Mouse (Mus musculus) stomach, postnatal 0 days (tissue): ENCODE results near the gene Repin1. TPM values are rescaled to one million over a fixed set of nuclear protein-coding genes. Genes with fewer than 3 reads are reported as not detected.

Experiments used
- ATAC-seq: fragments of 200-750 bp; cut with Nextera tagmentation; 2 replicates; pipeline ENCODE4 v1.8.0; 2017; ENCODE audit not compliant: low FRiP score, low TSS enrichment
- DNase-seq: peaks from one replicate; pipeline ENCODE4 v3.0.0-alpha.2; 2016; ENCODE audit warnings: low spot score
- H3K27ac ChIP-seq: fragments of 300-500 bp; sonication (generic); replicated peaks from 2 replicates; pipeline ENCODE4 v1.5.1; 2014; ENCODE audit warnings: mild to moderate bottlenecking, control low read depth
- H3K27me3 ChIP-seq: fragments of 300-500 bp; sonication (generic); 2 replicates; pipeline ENCODE4 v1.6.1; 2014; ENCODE audit warnings: low read length; ENCODE audit not compliant: control insufficient read depth, insufficient read depth
- H3K36me3 ChIP-seq: fragments of 300-500 bp; sonication (generic); 2 replicates; pipeline ENCODE4 v1.6.1; 2014; ENCODE audit warnings: low read length, mixed read lengths; ENCODE audit not compliant: control insufficient read depth, insufficient read depth
- H3K4me1 ChIP-seq: fragments of 300-500 bp; sonication (generic); replicated peaks from 2 replicates; pipeline ENCODE4 v1.6.1; 2014; ENCODE audit warnings: antibody characterized with exemption; ENCODE audit not compliant: control insufficient read depth, insufficient read depth
- H3K4me2 ChIP-seq: fragments of 300-500 bp; sonication (generic); replicated peaks from 2 replicates; pipeline ENCODE4 v1.6.1; 2014; ENCODE audit warnings: low read depth, mild to moderate bottlenecking, control low read depth, moderate library complexity
- H3K4me3 ChIP-seq: fragments of 300-500 bp; sonication (generic); 2 replicates; pipeline ENCODE4 v1.5.1; 2014; ENCODE audit warnings: low read depth, low read length, control low read depth
- H3K9ac ChIP-seq: fragments of 300-500 bp; sonication (generic); 2 replicates; pipeline ENCODE4 v1.6.1; 2014; ENCODE audit warnings: mild to moderate bottlenecking, low read length, control low read depth, mixed read lengths
- H3K9me3 ChIP-seq: fragments of 300-500 bp; sonication (generic); 2 replicates; pipeline ENCODE4 v1.6.1; 2016; ENCODE audit warnings: low read length; ENCODE audit not compliant: control insufficient read depth
- CTCF ChIP-seq: IDR thresholded peaks from 2 replicates; pipeline ENCODE4 v1.5.1; 2016; ENCODE audit warnings: antibody characterized with exemption, low read depth, mild to moderate bottlenecking, moderate library complexity
- EP300 ChIP-seq: optimal IDR thresholded peaks from 2 replicates; pipeline ENCODE3; 2016; ENCODE audit warnings: antibody characterized with exemption
- WGBS: fragments of 180-500 bp; shearing (Covaris S2); extraction: QIAGEN DNeasy Blood & Tissue Kit; methylation state at CpG from one replicate; pipeline ENCODE4 v1.1.7; 2014; 5-methylcytosine and 5-hydroxymethylcytosine counted together
- polyA plus RNA-seq: library from polyadenylated mRNA; unstranded; fragments of >200 nt; fragmentation: Nextera tagmentation; extraction: Ambion mirVana; gene quantifications from 2 replicates; pipeline ENCODE4 v1.2.1, GENCODE M21; 2015

Repin1 gene
- polyA plus RNA-seq, 1 experiment from 2014 or later, result 11.6 TPM

DNA sequence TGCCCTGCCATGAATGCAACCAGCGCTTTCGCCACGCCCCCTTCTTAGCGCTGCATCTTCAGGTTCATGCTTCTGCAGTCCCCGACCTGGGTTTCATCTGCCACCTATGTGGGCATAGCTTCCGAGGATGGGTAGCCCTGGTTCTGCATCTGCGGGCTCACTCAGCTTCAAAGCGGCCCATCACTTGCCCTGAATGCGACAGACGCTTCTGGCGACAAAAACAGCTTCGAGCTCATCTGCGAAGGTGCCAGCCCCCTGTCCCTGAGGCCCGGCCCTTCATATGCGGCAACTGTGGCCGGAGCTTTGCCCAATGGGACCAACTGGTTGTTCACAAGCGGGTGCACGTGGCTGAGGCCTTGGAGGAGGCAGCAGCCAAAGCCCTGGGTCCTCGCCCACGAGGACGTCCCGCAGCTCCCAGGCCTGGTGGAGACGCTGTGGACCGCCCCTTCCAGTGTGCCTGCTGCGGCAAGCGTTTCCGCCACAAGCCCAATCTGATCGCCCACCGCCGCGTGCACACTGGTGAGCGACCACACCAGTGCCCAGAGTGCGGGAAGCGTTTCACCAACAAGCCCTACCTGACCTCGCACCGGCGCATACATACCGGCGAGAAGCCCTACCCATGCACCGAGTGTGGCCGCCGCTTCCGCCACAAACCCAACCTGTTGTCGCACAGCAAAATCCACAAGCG, 3.0 kb downstream of the Repin1 start:
- H3K4me2 ChIP-seq, result no peak overlapping the region
- TF ChIP-seq EP300 (no peak), CTCF (no peak)
- DNase-seq (no peak), ATAC-seq (no peak)
- H3K4me3 ChIP-seq, result no peak overlapping the region
- H3K27me3 ChIP-seq, result no peaks in the 10 kb centered on the region
- H3K9me3 ChIP-seq, result no peaks in the 10 kb centered on the region
- H3K36me3 ChIP-seq, result peaks cover 19% of the 10 kb centered on the region
- WGBS, result 95% methylated on average over 43 of the region's 45 CpGs
- no peak overlapping the region for H3K9ac ChIP-seq
- H3K27ac ChIP-seq, result no peak overlapping the region
- peaks cover 8% of the 10 kb centered on the region; the same call in 1 of the 2 replicates for H3K4me1 ChIP-seq

DNA sequence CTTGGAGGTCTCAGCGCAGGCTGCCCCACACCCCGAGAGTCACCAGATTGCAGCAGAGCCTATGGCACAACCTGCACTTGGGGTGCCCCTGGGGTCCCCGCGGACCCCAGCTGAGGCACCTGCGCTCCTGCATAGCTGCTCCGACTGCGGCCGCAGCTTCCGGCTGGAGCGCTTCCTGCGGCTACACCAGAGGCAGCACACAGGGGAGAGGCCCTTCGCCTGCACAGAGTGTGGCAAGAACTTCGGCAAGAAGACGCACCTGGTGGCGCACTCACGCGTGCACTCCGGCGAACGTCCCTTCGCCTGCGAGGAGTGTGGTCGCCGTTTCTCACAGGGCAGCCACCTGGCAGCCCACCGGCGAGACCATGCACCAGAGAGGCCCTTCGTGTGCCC, 3.5 kb downstream of the Repin1 start:
- H3K9ac ChIP-seq, result no peak overlapping the region
- H3K4me2 ChIP-seq, result no peak overlapping the region
- H3K27me3 ChIP-seq, result no peaks in the 10 kb centered on the region
- H3K4me1 ChIP-seq, result peaks cover 8% of the 10 kb centered on the region; the same call in 1 of the 2 replicates
- no peak overlapping the region for H3K4me3 ChIP-seq
- ATAC-seq (no peak), DNase-seq (no peak)
- TF ChIP-seq CTCF (no peak), EP300 (no peak)
- no peaks in the 10 kb centered on the region for H3K9me3 ChIP-seq
- no peak overlapping the region for H3K27ac ChIP-seq
- peaks cover 19% of the 10 kb centered on the region for H3K36me3 ChIP-seq
- 97% methylated on average over 27 of the region's 27 CpGs for WGBS

DNA sequence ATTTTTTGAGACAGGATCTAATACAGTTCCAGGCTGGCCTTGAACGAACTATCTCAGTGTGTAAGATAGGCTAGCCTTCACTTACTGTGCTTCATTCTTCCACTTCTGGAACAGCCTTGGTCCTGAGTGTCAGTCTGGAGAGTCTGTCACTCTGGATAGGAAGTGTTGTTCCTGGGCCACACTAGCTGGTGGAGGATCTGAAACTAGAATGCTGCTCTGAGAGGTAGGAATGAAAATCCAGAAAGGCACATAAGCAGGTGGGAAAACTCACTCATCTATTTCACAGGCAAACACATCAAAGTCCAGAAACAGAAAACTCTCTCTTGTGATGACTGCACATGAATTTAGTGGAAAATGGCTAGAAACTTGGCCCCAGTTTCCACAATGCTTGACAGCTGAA, 6.9 kb downstream of the Repin1 start:
- Histone ChIP-seq H3K9me3 (no peaks in the 10 kb centered on the region), H3K36me3 (peaks cover 19% of the 10 kb centered on the region), H3K4me2 (no peak overlapping the region), H3K4me3 (no peak overlapping the region), H3K4me1 (no peaks in the 10 kb centered on the region), H3K27ac (no peak overlapping the region), H3K27me3 (no peaks in the 10 kb centered on the region), H3K9ac (no peak overlapping the region)
- ATAC-seq, result no peak
- no peak for DNase-seq
- 92% methylated on average over 1 of the region's 1 CpGs for WGBS
- TF ChIP-seq EP300, result no peak
- TF ChIP-seq CTCF, result no peak

DNA sequence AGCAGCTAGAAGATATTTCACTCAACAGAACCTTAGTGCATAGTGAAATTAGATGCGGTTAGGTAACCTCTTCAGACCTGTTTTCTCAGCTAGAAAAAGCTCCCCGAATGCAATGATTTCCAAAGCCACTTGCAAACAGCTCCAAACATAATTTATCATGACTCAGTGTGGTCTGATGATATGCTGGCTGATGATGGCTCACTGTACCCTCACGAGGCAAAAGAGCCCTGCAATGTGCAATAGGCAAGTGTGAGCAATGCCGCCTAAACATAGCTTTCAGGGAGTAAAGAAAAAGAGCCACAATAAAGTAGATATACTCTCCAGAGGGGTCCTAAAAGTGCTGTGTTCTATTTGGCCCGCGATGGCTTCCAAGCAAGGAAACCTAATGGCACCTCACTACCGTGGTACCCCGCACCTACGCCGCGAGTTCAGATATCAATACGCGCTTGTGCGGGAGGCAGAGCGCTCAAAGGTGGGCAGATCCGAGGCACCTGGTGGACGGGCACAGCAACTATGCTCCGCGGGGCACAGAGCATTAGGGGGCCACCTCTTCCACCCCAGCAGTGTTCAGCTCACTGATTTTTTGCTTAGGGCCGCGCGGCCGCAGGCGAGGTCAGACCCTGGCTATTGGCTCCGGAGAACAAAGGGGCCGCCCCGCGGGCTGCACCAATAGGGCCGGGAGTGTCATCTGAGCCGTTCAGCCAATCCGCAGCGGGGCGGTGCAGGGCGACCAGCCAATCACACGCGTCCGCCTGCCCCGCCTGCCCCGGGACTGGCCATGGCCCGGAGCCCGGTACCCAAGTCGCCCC, 7.8 kb downstream of the Repin1 start, which contains the start of gene Zfp775:
Gene Zfp775 (plus strand): TSS at position 793 of the 809 bp plus-strand sequence.
- Histone ChIP-seq H3K9me3 (no peaks in the 10 kb centered on the region), H3K4me2 (peak within 1 kb of the TSS; percentile 95), H3K4me1 (no peaks in the 10 kb centered on the region), H3K4me3 (peak within 1 kb of the TSS; percentile 55), H3K27ac (peak within 1 kb of the TSS; percentile 82), H3K9ac (peak within 1 kb of the TSS; percentile 71), H3K27me3 (no peaks in the 10 kb centered on the region), H3K36me3 (peaks cover 14% of the 10 kb centered on the region)
- 5% methylated on average over 42 of the region's 42 CpGs for WGBS
- ATAC-seq, result peak; percentile 99
- peak; percentile 95 for DNase-seq
- TF ChIP-seq CTCF (no peak), EP300 (peak; percentile 63)

DNA sequence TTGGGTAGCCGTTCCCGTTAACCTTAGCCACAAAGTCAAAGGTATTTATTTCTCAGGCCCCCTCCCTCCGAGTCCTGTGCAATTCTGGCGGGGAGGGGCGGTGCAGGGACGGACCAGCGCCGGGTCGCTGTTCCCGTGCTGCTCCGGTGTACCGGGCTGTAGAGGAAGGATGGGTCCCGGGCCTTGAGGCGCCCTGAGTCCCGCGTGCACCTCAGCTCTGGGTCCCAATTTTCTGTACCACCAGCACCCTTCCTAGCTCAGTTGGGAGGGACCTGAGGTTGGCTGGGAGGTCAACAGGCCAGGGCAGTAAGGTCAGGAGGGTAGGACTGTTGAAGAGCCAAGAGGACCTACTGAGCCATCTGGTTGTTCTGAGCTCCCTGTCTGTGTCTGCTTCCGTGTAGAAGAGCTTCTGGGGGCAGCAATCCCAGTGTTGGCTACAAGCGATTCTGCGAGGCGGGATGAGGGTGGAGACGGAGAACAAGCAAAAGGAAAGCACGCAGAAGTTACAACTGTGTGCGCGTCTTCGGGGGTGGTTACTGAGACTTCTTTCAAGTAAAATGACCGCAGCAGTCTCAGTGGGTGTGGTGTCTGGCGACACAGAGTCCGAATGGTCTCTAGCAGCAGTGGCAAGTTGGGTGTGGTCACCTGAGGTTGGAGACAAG, 8.5 kb downstream of the Repin1 start:
- Histone ChIP-seq H3K9ac (peak overlapping the region; percentile 71), H3K4me1 (no peaks in the 10 kb centered on the region), H3K36me3 (peaks cover 7% of the 10 kb centered on the region), H3K4me3 (peak overlapping the region; percentile 55), H3K4me2 (peak overlapping the region; percentile 95), H3K9me3 (no peaks in the 10 kb centered on the region), H3K27me3 (no peaks in the 10 kb centered on the region), H3K27ac (peak overlapping the region; percentile 82)
- under 1% methylated on average over 28 of the region's 28 CpGs for WGBS
- ATAC-seq, result peak; percentile 74
- TF ChIP-seq EP300 (no peak), CTCF (no peak)
- DNase-seq, result peak; percentile 33
